Comparison of ENCODE assay signal across 13 mouse cellular contexts in the genomic region with DNA sequence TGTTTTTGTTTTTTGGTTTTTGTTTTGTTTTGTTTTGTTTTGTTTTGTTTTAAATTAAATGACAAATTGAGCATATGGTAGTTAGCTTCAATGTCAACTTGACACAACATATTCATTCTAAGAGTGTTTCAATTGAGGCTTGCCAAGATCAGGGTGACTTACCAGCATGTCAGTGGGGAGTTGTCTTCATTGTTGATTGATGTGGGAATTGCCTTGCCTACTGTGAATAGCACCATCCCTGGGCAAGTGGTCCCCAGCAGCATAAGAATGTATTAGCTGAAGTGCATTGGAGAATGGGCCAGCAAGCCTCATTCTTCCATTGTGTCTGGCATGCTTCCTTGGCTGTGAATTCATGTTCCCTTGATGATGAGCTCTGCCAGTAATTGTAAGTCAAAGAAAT.
"Had no signal": no experiment of that assay in that cellular context is flagged by ENCODE, and none has a peak within 500 bp of the region (broad histone marks: within the 10 kb centered on the region; RNA-seq: fewer than 3 reads in every experiment).

No protein-coding gene starts in this region.

- DNase-seq: kidney, adult 9 months; kidney, postnatal 4 days; lung, adult 2 months; lung, postnatal 36 days; thymus, postnatal 4 days had no signal

- H3K36me3 ChIP-seq: limb, embryonic 10.5 days; liver, embryonic 15.5 days had no signal

- H3K4me2 ChIP-seq: liver, embryonic 11.5 days; liver, embryonic 15.5 days had no signal

- H3K27me3 ChIP-seq: liver, embryonic 15.5 days had no signal

- H3K9me3 ChIP-seq: limb, embryonic 10.5 days; liver, embryonic 15.5 days had no signal

- H3K4me1 ChIP-seq: limb, embryonic 10.5 days; liver, embryonic 15.5 days had no signal

- ATAC-seq: lung, postnatal 0 days; midbrain, embryonic 16.5 days had no signal

- H3K4me3 ChIP-seq: layer of hippocampus, adult 2 months; limb, embryonic 10.5 days; liver, embryonic 15.5 days had no signal

- H3K9ac ChIP-seq: liver, embryonic 15.5 days had no signal

- H3K27ac ChIP-seq: kidney, postnatal 0 days; layer of hippocampus, adult 2 months; limb, embryonic 10.5 days; liver, embryonic 15.5 days; stomach, postnatal 0 days had no signal
